Mouse (Mus musculus): ENCODE measurements around the gene Psmb6. TPM values are rescaled to one million over a fixed set of nuclear protein-coding genes. Genes with fewer than 3 reads are reported as not detected.

Gene Psmb6
- 69.1 TPM for polyA plus RNA-seq (2015; fragmentation: Illumina TruSeq; extraction: RNeasy Lipid Tissue Mini Kit (QIAGEN cat#74804); ENCODE audit: insufficient read depth, low read depth, low replicate concordance)

GRCm38 (mm10) chr11:70525184-70525678 lies at the start of gene Psmb6:
Gene Psmb6, plus strand, starts transcription at chr11:70525367.

GRCm38 (mm10) chr11:70504970-70505369 lies 20.2 kb upstream of the Psmb6 start, which contains the start of gene Tm4sf5:
Gene Tm4sf5, plus strand, starts transcription at chr11:70505244.

GRCm38 (mm10) chr11:70514288-70514687 lies 10.9 kb upstream of the Psmb6 start, which contains the start of gene Vmo1:
Gene Vmo1, minus strand, starts transcription at chr11:70514616.

GRCm38 (mm10) chr11:70518923-70519322 lies 6.2 kb upstream of the Psmb6 start, which contains the start of gene Gltpd2:
Gene Gltpd2, plus strand, starts transcription at chr11:70519196.

GRCm38 (mm10) chr11:70532839-70533238 lies 7.7 kb downstream of the Psmb6 start, which contains the start of gene Gm40193:
Gene Gm40193, minus strand, starts transcription at chr11:70532939.

GRCm38 (mm10) chr11:70539877-70540587 lies 14.9 kb downstream of the Psmb6 start, which contains the start of gene Pld2:
Gene Pld2, plus strand, starts transcription at chr11:70540064.

GRCm38 (mm10) chr11:70562287-70562994 lies 37.3 kb downstream of the Psmb6 start, which contains the start of gene Mink1:
Gene Mink1, plus strand, starts transcription at chr11:70562881.

Other genes with a start within 250 kb of the Psmb6 start
- not detected for gene Alox12e, start 202.7 kb upstream of the Psmb6 start, polyA plus RNA-seq (2015; fragmentation: Illumina TruSeq; extraction: RNeasy Lipid Tissue Mini Kit (QIAGEN cat#74804); ENCODE audit: insufficient read depth, low read depth, low replicate concordance)
- gene Alox15, start 173.3 kb upstream of the Psmb6 start, polyA plus RNA-seq (2015; fragmentation: Illumina TruSeq; extraction: RNeasy Lipid Tissue Mini Kit (QIAGEN cat#74804); ENCODE audit: insufficient read depth, low read depth, low replicate concordance) = 2.8 TPM
- gene Pelp1, start 115.3 kb upstream of the Psmb6 start, polyA plus RNA-seq (2015; fragmentation: Illumina TruSeq; extraction: RNeasy Lipid Tissue Mini Kit (QIAGEN cat#74804); ENCODE audit: insufficient read depth, low read depth, low replicate concordance) = 4.6 TPM
- 29.3 TPM for gene Arrb2, start 92.7 kb upstream of the Psmb6 start, polyA plus RNA-seq (2015; fragmentation: Illumina TruSeq; extraction: RNeasy Lipid Tissue Mini Kit (QIAGEN cat#74804); ENCODE audit: insufficient read depth, low read depth, low replicate concordance)
- gene Med11, start 73.4 kb upstream of the Psmb6 start, polyA plus RNA-seq (2015; fragmentation: Illumina TruSeq; extraction: RNeasy Lipid Tissue Mini Kit (QIAGEN cat#74804); ENCODE audit: insufficient read depth, low read depth, low replicate concordance) = 6.4 TPM
- 0.70 TPM for gene Zmynd15, start 65.9 kb upstream of the Psmb6 start, polyA plus RNA-seq (2015; fragmentation: Illumina TruSeq; extraction: RNeasy Lipid Tissue Mini Kit (QIAGEN cat#74804); ENCODE audit: insufficient read depth, low read depth, low replicate concordance)
- gene Cxcl16, start 65.4 kb upstream of the Psmb6 start, polyA plus RNA-seq (2015; fragmentation: Illumina TruSeq; extraction: RNeasy Lipid Tissue Mini Kit (QIAGEN cat#74804); ENCODE audit: insufficient read depth, low read depth, low replicate concordance) = 4.3 TPM
- gene Tm4sf5, start 20.1 kb upstream of the Psmb6 start, polyA plus RNA-seq (2015; fragmentation: Illumina TruSeq; extraction: RNeasy Lipid Tissue Mini Kit (QIAGEN cat#74804); ENCODE audit: insufficient read depth, low read depth, low replicate concordance) = 0.89 TPM
- not detected for gene Vmo1, start 10.8 kb upstream of the Psmb6 start, polyA plus RNA-seq (2015; fragmentation: Illumina TruSeq; extraction: RNeasy Lipid Tissue Mini Kit (QIAGEN cat#74804); ENCODE audit: insufficient read depth, low read depth, low replicate concordance)
- not detected for gene Gltpd2, start 6.2 kb upstream of the Psmb6 start, polyA plus RNA-seq (2015; fragmentation: Illumina TruSeq; extraction: RNeasy Lipid Tissue Mini Kit (QIAGEN cat#74804); ENCODE audit: insufficient read depth, low read depth, low replicate concordance)
- gene Gm40193, start 7.6 kb downstream of the Psmb6 start, polyA plus RNA-seq (2015; fragmentation: Illumina TruSeq; extraction: RNeasy Lipid Tissue Mini Kit (QIAGEN cat#74804); ENCODE audit: insufficient read depth, low read depth, low replicate concordance) = not detected
- gene Pld2, start 14.7 kb downstream of the Psmb6 start, polyA plus RNA-seq (2015; fragmentation: Illumina TruSeq; extraction: RNeasy Lipid Tissue Mini Kit (QIAGEN cat#74804); ENCODE audit: insufficient read depth, low read depth, low replicate concordance) = 6.0 TPM
- 17.6 TPM for gene Mink1, start 37.5 kb downstream of the Psmb6 start, polyA plus RNA-seq (2015; fragmentation: Illumina TruSeq; extraction: RNeasy Lipid Tissue Mini Kit (QIAGEN cat#74804); ENCODE audit: insufficient read depth, low read depth, low replicate concordance)
- not detected for gene 4930544D05Rik, start 90.5 kb downstream of the Psmb6 start, polyA plus RNA-seq (2015; fragmentation: Illumina TruSeq; extraction: RNeasy Lipid Tissue Mini Kit (QIAGEN cat#74804); ENCODE audit: insufficient read depth, low read depth, low replicate concordance)
- gene Chrne, start 93.8 kb downstream of the Psmb6 start, polyA plus RNA-seq (2015; fragmentation: Illumina TruSeq; extraction: RNeasy Lipid Tissue Mini Kit (QIAGEN cat#74804); ENCODE audit: insufficient read depth, low read depth, low replicate concordance) = not detected
- gene Gp1ba, start 113.8 kb downstream of the Psmb6 start, polyA plus RNA-seq (2015; fragmentation: Illumina TruSeq; extraction: RNeasy Lipid Tissue Mini Kit (QIAGEN cat#74804); ENCODE audit: insufficient read depth, low read depth, low replicate concordance) = not detected
- gene Rnf167, start 121.9 kb downstream of the Psmb6 start, polyA plus RNA-seq (2015; fragmentation: Illumina TruSeq; extraction: RNeasy Lipid Tissue Mini Kit (QIAGEN cat#74804); ENCODE audit: insufficient read depth, low read depth, low replicate concordance) = 37.6 TPM
- gene Slc25a11, start 122.1 kb downstream of the Psmb6 start, polyA plus RNA-seq (2015; fragmentation: Illumina TruSeq; extraction: RNeasy Lipid Tissue Mini Kit (QIAGEN cat#74804); ENCODE audit: insufficient read depth, low read depth, low replicate concordance) = 17.3 TPM
- 118 TPM for gene Pfn1, start 129.3 kb downstream of the Psmb6 start, polyA plus RNA-seq (2015; fragmentation: Illumina TruSeq; extraction: RNeasy Lipid Tissue Mini Kit (QIAGEN cat#74804); ENCODE audit: insufficient read depth, low read depth, low replicate concordance)
- gene Eno3, start 131.8 kb downstream of the Psmb6 start, polyA plus RNA-seq (2015; fragmentation: Illumina TruSeq; extraction: RNeasy Lipid Tissue Mini Kit (QIAGEN cat#74804); ENCODE audit: insufficient read depth, low read depth, low replicate concordance) = 16.0 TPM
- gene Spag7, start 144.0 kb downstream of the Psmb6 start, polyA plus RNA-seq (2015; fragmentation: Illumina TruSeq; extraction: RNeasy Lipid Tissue Mini Kit (QIAGEN cat#74804); ENCODE audit: insufficient read depth, low read depth, low replicate concordance) = 17.9 TPM
- 9.5 TPM for gene Camta2, start 162.7 kb downstream of the Psmb6 start, polyA plus RNA-seq (2015; fragmentation: Illumina TruSeq; extraction: RNeasy Lipid Tissue Mini Kit (QIAGEN cat#74804); ENCODE audit: insufficient read depth, low read depth, low replicate concordance)
- gene Inca1, start 174.8 kb downstream of the Psmb6 start, polyA plus RNA-seq (2015; fragmentation: Illumina TruSeq; extraction: RNeasy Lipid Tissue Mini Kit (QIAGEN cat#74804); ENCODE audit: insufficient read depth, low read depth, low replicate concordance) = 2.5 TPM
- 13.3 TPM for gene Kif1c, start 175.2 kb downstream of the Psmb6 start, polyA plus RNA-seq (2015; fragmentation: Illumina TruSeq; extraction: RNeasy Lipid Tissue Mini Kit (QIAGEN cat#74804); ENCODE audit: insufficient read depth, low read depth, low replicate concordance)
- gene Zfp3, start 238.8 kb downstream of the Psmb6 start, polyA plus RNA-seq (2015; fragmentation: Illumina TruSeq; extraction: RNeasy Lipid Tissue Mini Kit (QIAGEN cat#74804); ENCODE audit: insufficient read depth, low read depth, low replicate concordance) = 1.4 TPM